Mouse (Mus musculus): ENCODE data around the gene Itgb1bp1. TPM values are rescaled to one million over a fixed set of nuclear protein-coding genes. Genes with fewer than 3 reads are reported as not detected.

Itgb1bp1 gene
- total and polyA plus RNA-seq, 3 experiments, result 15.2 to 50.6 (median 42.4) TPM

DNA sequence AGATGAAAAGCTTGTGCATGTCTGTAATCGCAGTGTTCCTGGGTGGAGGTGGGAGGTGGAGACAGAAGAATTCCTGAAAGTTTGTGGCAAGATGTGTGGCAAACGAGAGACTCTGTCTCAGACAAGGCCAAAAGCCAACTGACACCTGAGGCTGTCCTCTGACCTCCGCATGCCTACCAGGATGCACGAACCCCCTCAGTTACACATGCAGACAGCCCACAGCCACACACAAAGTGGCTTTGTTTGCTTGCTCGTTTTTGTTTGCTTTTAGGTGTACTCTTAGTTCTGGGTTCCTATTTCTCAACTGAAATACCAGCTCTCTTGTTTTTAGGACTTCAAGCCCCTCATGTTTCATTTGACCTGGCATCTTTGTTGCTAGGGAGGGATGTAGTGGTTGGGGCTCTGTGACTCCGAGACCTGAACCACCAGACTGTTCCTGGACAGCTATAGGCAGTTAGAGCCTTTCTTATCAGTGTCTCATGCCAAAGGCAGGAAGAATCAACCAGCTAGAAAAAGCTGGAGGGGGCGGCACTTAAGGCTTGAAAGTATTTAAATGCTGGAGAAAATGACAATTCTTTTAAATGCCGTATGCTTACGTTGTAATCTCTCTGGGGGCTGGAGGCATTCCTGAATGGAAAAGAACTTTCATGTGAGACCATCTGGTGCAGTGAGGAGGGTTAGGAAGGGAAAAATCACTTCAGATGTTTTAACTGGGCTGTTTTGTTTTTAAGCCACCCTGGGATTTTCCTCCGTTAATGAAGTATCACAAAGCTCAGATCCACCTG, 84.4 kb downstream of the Itgb1bp1 start:
- Histone ChIP-seq H3K79me2 (replicated peaks; ENCODE audit: control insufficient read depth, insufficient read depth, low read length) (no peaks in the 10 kb centered on the region), H3K27me3 (ENCODE audit: control insufficient read depth, insufficient read depth, low read length) (no peaks in the 10 kb centered on the region), H3K9ac (ENCODE audit: low read depth, low read length) (no peak overlapping the region), H3K27ac (no peak overlapping the region), H3K4me1 (ENCODE audit: control insufficient read depth, insufficient read depth, low read length) (peaks cover 4% of the 10 kb centered on the region), H3K4me3 (no peak overlapping the region), H3K36me3 (ENCODE audit: control insufficient read depth, insufficient read depth, low read length) (peaks cover 4% of the 10 kb centered on the region; the same call in 1 of the 2 replicates)
- WGBS, result 81% methylated on average over 10 of the region's 10 CpGs
- no peak for DNase-seq
- intact Hi-C loops (cut with DNase I), result loop anchor here (5.0 kb wide), 1 partner anchor 44 kb away; no protein-coding TSS in a partner anchor
- no peak for TF ChIP-seq POLR2A (IDR thresholded peaks at IDR 0.05; ENCODE audit: insufficient read depth, low read depth, low read length)
- no peak for TF ChIP-seq CTCF (IDR thresholded peaks at IDR 0.05)
- TF ChIP-seq EP300 (IDR thresholded peaks at IDR 0.05; ENCODE audit: insufficient read depth, low read depth, low read length), result no peak

GRCm38 (mm10) chr12:21200613-21201012, 85.5 kb downstream of the Itgb1bp1 start:
- TF ChIP-seq CTCF (IDR thresholded peaks at IDR 0.05) (no peak), EP300 (IDR thresholded peaks at IDR 0.05; ENCODE audit: insufficient read depth, low read depth, low read length) (no peak)
- intact Hi-C loops (cut with DNase I), result loop anchor here (5.0 kb wide), 1 partner anchor 43 kb away; no protein-coding TSS in a partner anchor
- 98% methylated on average over 8 of the region's 8 CpGs for WGBS
- DNase-seq, result no peak
- Histone ChIP-seq H3K4me1 (ENCODE audit: control insufficient read depth, insufficient read depth, low read length) (peaks cover 4% of the 10 kb centered on the region), H3K9ac (ENCODE audit: low read depth, low read length) (no peak overlapping the region), H3K4me3 (no peak overlapping the region), H3K36me3 (ENCODE audit: control insufficient read depth, insufficient read depth, low read length) (peaks cover 4% of the 10 kb centered on the region; the same call in 1 of the 2 replicates), H3K27me3 (ENCODE audit: control insufficient read depth, insufficient read depth, low read length) (no peaks in the 10 kb centered on the region), H3K27ac (no peak overlapping the region), H3K79me2 (replicated peaks; ENCODE audit: control insufficient read depth, insufficient read depth, low read length) (no peaks in the 10 kb centered on the region)

GRCm38 (mm10) chr12:21196420-21196819, 89.7 kb downstream of the Itgb1bp1 start:
- 85% methylated on average over 4 of the region's 4 CpGs for WGBS
- no peak overlapping the region for H3K9ac ChIP-seq (ENCODE audit: low read depth, low read length)
- H3K36me3 ChIP-seq (ENCODE audit: control insufficient read depth, insufficient read depth, low read length), result 0 out of 2 replicates have a peak, but pooled peaks cover 2% of the 10 kb centered on the region
- H3K79me2 ChIP-seq (replicated peaks; ENCODE audit: control insufficient read depth, insufficient read depth, low read length), result no peaks in the 10 kb centered on the region; the same call in none of the 2 replicates
- no peak for DNase-seq
- TF ChIP-seq EP300 (IDR thresholded peaks at IDR 0.05; ENCODE audit: insufficient read depth, low read depth, low read length) (no peak), POLR2A (IDR thresholded peaks at IDR 0.05; ENCODE audit: insufficient read depth, low read depth, low read length) (no peak), CTCF (IDR thresholded peaks at IDR 0.05) (no peak)
- peaks cover 7% of the 10 kb centered on the region; the same call in 1 of the 2 replicates for H3K4me1 ChIP-seq (ENCODE audit: control insufficient read depth, insufficient read depth, low read length)
- intact Hi-C loops (cut with DNase I), result no loop called here
- H3K4me3 ChIP-seq, result no peak overlapping the region
- H3K27ac ChIP-seq, result no peak overlapping the region
- H3K27me3 ChIP-seq (ENCODE audit: control insufficient read depth, insufficient read depth, low read length), result no peaks in the 10 kb centered on the region

DNA sequence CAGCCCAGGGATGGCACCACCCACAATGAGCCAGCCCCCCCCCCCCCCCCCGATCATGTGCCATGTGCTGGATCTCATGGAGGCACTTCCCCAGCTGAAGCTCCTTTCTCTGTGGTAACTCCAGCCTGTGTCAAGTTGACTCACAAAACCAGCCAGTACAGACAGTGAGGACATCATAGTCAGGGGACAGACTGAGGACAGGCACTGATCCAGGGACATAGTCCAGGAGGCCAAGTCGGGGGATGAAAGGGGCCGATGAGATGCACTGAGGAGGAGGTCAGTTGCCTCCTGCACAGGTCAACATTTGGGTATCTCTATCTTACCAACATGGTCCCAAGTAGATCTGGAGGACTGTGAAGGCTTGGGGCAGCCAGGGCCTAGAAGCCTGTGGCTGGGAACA, 90.6 kb downstream of the Itgb1bp1 start:
- Histone ChIP-seq H3K27ac (no peak overlapping the region), H3K79me2 (replicated peaks; ENCODE audit: control insufficient read depth, insufficient read depth, low read length) (no peaks in the 10 kb centered on the region; the same call in none of the 2 replicates), H3K4me1 (ENCODE audit: control insufficient read depth, insufficient read depth, low read length) (peaks cover 7% of the 10 kb centered on the region; the same call in 1 of the 2 replicates), H3K9ac (ENCODE audit: low read depth, low read length) (no peak overlapping the region), H3K36me3 (ENCODE audit: control insufficient read depth, insufficient read depth, low read length) (0 out of 2 replicates have a peak, but pooled peaks cover 2% of the 10 kb centered on the region), H3K4me3 (no peak overlapping the region), H3K27me3 (ENCODE audit: control insufficient read depth, insufficient read depth, low read length) (no peaks in the 10 kb centered on the region)
- TF ChIP-seq CTCF (IDR thresholded peaks at IDR 0.05) (no peak), POLR2A (IDR thresholded peaks at IDR 0.05; ENCODE audit: insufficient read depth, low read depth, low read length) (no peak), EP300 (IDR thresholded peaks at IDR 0.05; ENCODE audit: insufficient read depth, low read depth, low read length) (no peak)
- WGBS, result 75% methylated on average over 3 of the region's 3 CpGs
- DNase-seq, result no peak
- intact Hi-C loops (cut with DNase I), result no loop called here

- no peak for TF ChIP-seq POLR2A (IDR thresholded peaks at IDR 0.05; ENCODE audit: insufficient read depth, low read depth, low read length)
- no peak for TF ChIP-seq EP300 (IDR thresholded peaks at IDR 0.05; ENCODE audit: insufficient read depth, low read depth, low read length)
- TF ChIP-seq CTCF (IDR thresholded peaks at IDR 0.05), result no peak
- no peak overlapping the region for H3K27ac ChIP-seq
- H3K4me1 ChIP-seq (ENCODE audit: control insufficient read depth, insufficient read depth, low read length), result peaks cover 7% of the 10 kb centered on the region; the same call in 1 of the 2 replicates
- H3K36me3 ChIP-seq (ENCODE audit: control insufficient read depth, insufficient read depth, low read length), result 0 out of 2 replicates have a peak, but pooled peaks cover 2% of the 10 kb centered on the region
- DNase-seq, result no peak
- H3K9ac ChIP-seq (ENCODE audit: low read depth, low read length), result no peak overlapping the region
- 52% methylated on average over 2 of the region's 2 CpGs for WGBS
- H3K4me3 ChIP-seq, result no peak overlapping the region
- no peaks in the 10 kb centered on the region; the same call in none of the 2 replicates for H3K79me2 ChIP-seq (replicated peaks; ENCODE audit: control insufficient read depth, insufficient read depth, low read length)
- intact Hi-C loops (cut with DNase I), result no loop called here
- H3K27me3 ChIP-seq (ENCODE audit: control insufficient read depth, insufficient read depth, low read length), result no peaks in the 10 kb centered on the region
These were observed 94.5 kb downstream of the Itgb1bp1 start for GRCm38 (mm10) chr12:21191546-21191945.

Other genes starting within 250 kb of the Itgb1bp1 start
- 10 to 100 TPM; 32.5 to 39.0 TPM for gene Cpsf3, start 893 bp downstream of the Itgb1bp1 start, total RNA-seq (2021)
- gene Cpsf3, start 893 bp downstream of the Itgb1bp1 start, polyA plus RNA-seq (2012; rRNA removed), result 19.3 and 30.8 TPM in 2 replicates
- 10 to 100 TPM; 12.6 to 13.5 TPM for gene Iah1, start 30.1 kb upstream of the Itgb1bp1 start, total RNA-seq (2021)
- 28.4 and 30.5 TPM in 2 replicates for gene Iah1, start 30.1 kb upstream of the Itgb1bp1 start, polyA plus RNA-seq (2012; rRNA removed)
- 10 to 100 TPM; 39.2 to 43.8 TPM for gene Adam17, start 87.3 kb upstream of the Itgb1bp1 start, total RNA-seq (2021)
- 27.9 and 81.6 TPM in 2 replicates for gene Adam17, start 87.3 kb upstream of the Itgb1bp1 start, polyA plus RNA-seq (2012; rRNA removed)
- 10 to 100 TPM; 65.8 to 74.6 TPM for gene Ywhaq, start 131.4 kb upstream of the Itgb1bp1 start, total RNA-seq (2021)
- 27.7 and 43.2 TPM in 2 replicates for gene Ywhaq, start 131.4 kb upstream of the Itgb1bp1 start, polyA plus RNA-seq (2012; rRNA removed)